Mouse (Mus musculus) limb, embryonic 14.5 days (tissue): ENCODE measurements around the gene Prr36. TPM values are rescaled to one million over a fixed set of nuclear protein-coding genes. Genes with fewer than 3 reads are reported as not detected.

Experiments used
- ATAC-seq: fragments of 200-750 bp; cut with Nextera tagmentation; 2 replicates; pipeline ENCODE4 v1.8.0; 2017; ENCODE audit warnings: low read depth, moderate number of reproducible peaks, moderate TSS enrichment; ENCODE audit not compliant: low FRiP score
- DNase-seq: peaks from one replicate; pipeline ENCODE4 v3.0.0-alpha.2; 2015; ENCODE audit warnings: low spot score
- H3K27ac ChIP-seq: fragments of 300-500 bp; sonication (generic); replicated peaks from 2 replicates; pipeline ENCODE4 v1.5.1; 2014; ENCODE audit warnings: low read depth, mild to moderate bottlenecking, low read length, moderate library complexity, mixed read lengths
- H3K27me3 ChIP-seq: fragments of 300-500 bp; sonication (generic); 2 replicates; pipeline ENCODE4 v1.6.1; 2014; ENCODE audit warnings: low read length, mixed read lengths; ENCODE audit not compliant: control insufficient read depth, insufficient read depth
- H3K36me3 ChIP-seq: fragments of 300-500 bp; sonication (generic); 2 replicates; pipeline ENCODE4 v1.6.1; 2014; ENCODE audit warnings: mild to moderate bottlenecking, low read length, moderate library complexity, mixed read lengths; ENCODE audit not compliant: control insufficient read depth, insufficient read depth
- H3K4me1 ChIP-seq: fragments of 300-500 bp; sonication (generic); 2 replicates; pipeline ENCODE4 v1.6.1; 2014; ENCODE audit warnings: antibody characterized with exemption, low read length, mixed read lengths; ENCODE audit not compliant: control insufficient read depth, insufficient read depth
- H3K4me2 ChIP-seq: fragments of 300-500 bp; sonication (generic); replicated peaks from 2 replicates; pipeline ENCODE4 v1.6.1; 2014; ENCODE audit warnings: low read depth, mild to moderate bottlenecking, low read length, moderate library complexity; ENCODE audit not compliant: severe bottlenecking
- H3K4me3 ChIP-seq: fragments of 300-500 bp; sonication (generic); replicated peaks from 2 replicates; pipeline ENCODE4 v1.5.1; 2014; ENCODE audit warnings: low read length
- H3K9ac ChIP-seq: fragments of 300-500 bp; sonication (generic); 2 replicates; pipeline ENCODE4 v1.6.1; 2014; ENCODE audit warnings: mild to moderate bottlenecking, low read depth, low read length, moderate library complexity; ENCODE audit not compliant: severe bottlenecking
- H3K9me3 ChIP-seq: fragments of 300-500 bp; sonication (generic); 2 replicates; pipeline ENCODE4 v1.6.1; 2016; ENCODE audit warnings: low read length; ENCODE audit not compliant: control insufficient read depth
- POLR2A ChIP-seq: fragments of 200-500 bp; IDR thresholded peaks from 2 replicates; pipeline ENCODE4 v1.8.0; 2012; ENCODE audit warnings: inconsistent platforms, mild to moderate bottlenecking, moderate library complexity, borderline replicate concordance; ENCODE audit not compliant: insufficient read depth, insufficient read length; ENCODE audit errors: extremely low read depth
- WGBS: fragments of 180-500 bp; shearing (Covaris S2); extraction: QIAGEN DNeasy Blood & Tissue Kit; methylation state at CpG from one replicate; pipeline ENCODE4 v1.1.7; 2014; 5-methylcytosine and 5-hydroxymethylcytosine counted together
- polyA plus RNA-seq, 2 experiments: library from polyadenylated mRNA; depleted of rRNA in 1 of 2; stranded (reverse) in 1 of 2; unstranded in 1 of 2; fragments of >200 nt; fragmentation: Nextera tagmentation in 1 of 2; extraction: Ambion mirVana in 1 of 2; gene quantifications; 2 replicates each; pipeline versions ENCODE4 v1.2.1 to v1.2.3; 2012 to 2014

Prr36 gene
- polyA plus RNA-seq, 2 experiments: 1.0 to 1.5 TPM

GRCm38 (mm10) chr8:4254001-4254400 is 36.7 kb upstream of the Prr36 start:
- Histone ChIP-seq H3K9me3 (no peaks in the 10 kb centered on the region), H3K27me3 (no peaks in the 10 kb centered on the region), H3K27ac (0 out of 2 replicates have a peak overlapping the region, but pooled peaks have one; percentile 19), H3K36me3 (peaks cover 28% of the 10 kb centered on the region), H3K4me2 (peak overlapping the region; percentile 76), H3K4me3 (peak overlapping the region; percentile 86), H3K9ac (peak overlapping the region; percentile 85), H3K4me1 (peaks cover 26% of the 10 kb centered on the region)
- WGBS: 74% methylated on average over 6 of the region's 6 CpGs
- no peak for TF ChIP-seq POLR2A
- ATAC-seq: no peak
- peak; percentile 40 for DNase-seq

DNA sequence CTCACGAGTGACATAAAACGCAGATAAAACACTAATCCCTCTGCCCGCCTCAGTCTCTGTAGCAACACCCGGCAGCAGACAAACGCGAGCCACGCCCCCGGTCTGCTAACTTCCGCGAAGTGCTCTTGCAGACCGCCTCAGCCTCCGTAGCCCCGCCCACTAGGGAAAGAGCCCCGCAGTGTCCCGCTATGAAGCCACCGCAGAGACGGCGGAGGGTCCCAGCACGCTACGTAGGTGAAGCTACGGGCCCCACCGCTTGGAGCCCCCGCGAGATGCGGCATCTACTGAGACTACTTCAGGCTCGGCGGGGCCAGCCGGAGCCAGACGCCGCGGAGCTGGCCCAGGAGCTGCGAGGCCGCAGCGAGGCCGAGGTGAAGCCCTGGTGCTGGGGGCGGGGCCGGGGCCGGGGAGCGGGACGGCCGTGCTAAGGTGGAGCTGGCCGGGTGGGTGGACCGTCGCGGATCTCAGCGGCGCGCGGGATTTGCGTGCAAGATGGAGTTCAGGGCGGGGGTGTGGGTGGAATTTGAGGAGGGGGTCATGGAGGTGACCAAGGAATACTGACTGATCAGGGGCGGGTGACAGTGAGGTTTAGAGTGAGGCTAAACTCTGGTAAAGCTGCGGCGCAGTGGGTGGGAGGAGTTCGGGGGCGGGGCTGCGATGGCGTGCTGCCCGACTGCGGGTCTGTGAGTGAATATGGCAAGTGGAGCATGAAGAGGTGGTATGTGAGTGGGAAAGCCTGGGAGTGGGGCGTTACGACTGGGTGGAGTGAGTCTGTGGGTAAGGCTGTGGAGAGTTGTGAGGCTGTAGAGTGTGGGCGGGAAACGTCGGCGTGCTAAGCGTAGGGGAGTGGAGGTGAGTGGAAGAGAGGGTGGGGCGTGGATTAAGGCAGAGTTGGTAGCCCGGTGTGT is 35.9 kb upstream of the Prr36 start, which contains the start of gene Snapc2:
TSS of gene Snapc2 (plus strand) at position 147 of the 908 bp plus-strand sequence.
- Histone ChIP-seq H3K27me3 (no peaks in the 10 kb centered on the region), H3K4me2 (peak within 1 kb of the TSS; percentile 76), H3K9me3 (no peaks in the 10 kb centered on the region), H3K4me1 (peaks cover 32% of the 10 kb centered on the region), H3K36me3 (peaks cover 31% of the 10 kb centered on the region), H3K9ac (peak within 1 kb of the TSS; percentile 85), H3K4me3 (peak within 1 kb of the TSS; percentile 86), H3K27ac (peak within 1 kb of the TSS; percentile 86)
- DNase-seq: peak; percentile 95
- WGBS: 2% methylated on average over 68 of the region's 69 CpGs
- TF ChIP-seq POLR2A: peak; percentile 57; the same call in 1 of the 2 replicates
- peak; percentile 92 for ATAC-seq

DNA sequence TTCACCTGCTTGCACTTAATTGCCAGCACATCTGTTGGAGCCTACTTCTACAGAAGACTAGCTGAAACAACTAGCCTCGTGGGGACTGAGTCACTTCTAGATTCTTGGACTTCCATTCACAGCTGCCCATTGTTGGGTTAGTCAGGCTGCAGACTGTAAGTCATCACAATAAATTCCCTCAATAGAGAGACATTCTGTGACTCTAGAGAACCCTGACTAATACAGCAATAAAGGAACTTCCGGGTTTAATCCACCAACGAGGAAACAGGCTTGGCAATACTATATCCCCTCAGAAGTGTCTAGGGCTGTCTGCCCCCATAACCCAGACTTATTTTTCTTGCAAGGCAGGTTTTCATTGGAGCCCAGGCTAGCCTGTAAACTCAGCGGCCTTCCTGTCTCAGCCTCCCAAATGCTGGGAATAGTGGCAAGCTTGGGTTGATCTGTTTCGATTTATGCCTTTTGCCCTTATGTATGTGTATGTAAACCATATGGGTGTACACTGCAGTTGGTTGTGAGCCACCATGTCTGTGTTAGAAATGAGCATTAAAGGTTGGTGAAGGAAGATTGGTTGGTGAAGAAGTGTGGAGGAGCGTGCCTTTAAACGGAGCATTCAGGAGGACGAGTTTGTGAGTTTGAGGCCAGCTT is 35.0 kb upstream of the Prr36 start:
- ATAC-seq (no peak), DNase-seq (no peak)
- 42% methylated on average over 8 of the region's 8 CpGs for WGBS
- H3K27ac ChIP-seq: 0 out of 2 replicates have a peak overlapping the region, but pooled peaks have one; percentile 28
- H3K4me2 ChIP-seq: peak overlapping the region; percentile 66
- no peaks in the 10 kb centered on the region for H3K27me3 ChIP-seq
- H3K4me1 ChIP-seq: peaks cover 25% of the 10 kb centered on the region
- no peaks in the 10 kb centered on the region for H3K9me3 ChIP-seq
- H3K4me3 ChIP-seq: peak overlapping the region; percentile 86
- peak overlapping the region; percentile 85; the same call in 1 of the 2 replicates for H3K9ac ChIP-seq
- H3K36me3 ChIP-seq: peaks cover 40% of the 10 kb centered on the region
- TF ChIP-seq POLR2A: no peak

- DNase-seq (peak; percentile 68), ATAC-seq (0 out of 2 replicates have a peak, but pooled peaks have one; percentile 13)
- H3K4me3 ChIP-seq: no peak overlapping the region
- no peaks in the 10 kb centered on the region for H3K9me3 ChIP-seq
- peaks cover 45% of the 10 kb centered on the region for H3K36me3 ChIP-seq
- H3K27ac ChIP-seq: no peak overlapping the region
- H3K27me3 ChIP-seq: no peaks in the 10 kb centered on the region
- 38% methylated on average over 26 of the region's 26 CpGs for WGBS
- no peak overlapping the region for H3K4me2 ChIP-seq
- no peak for TF ChIP-seq POLR2A
- peaks cover 21% of the 10 kb centered on the region for H3K4me1 ChIP-seq
- no peak overlapping the region for H3K9ac ChIP-seq
Observed at GRCm38 (mm10) chr8:4250306-4250970, 33.2 kb upstream of the Prr36 start.

DNA sequence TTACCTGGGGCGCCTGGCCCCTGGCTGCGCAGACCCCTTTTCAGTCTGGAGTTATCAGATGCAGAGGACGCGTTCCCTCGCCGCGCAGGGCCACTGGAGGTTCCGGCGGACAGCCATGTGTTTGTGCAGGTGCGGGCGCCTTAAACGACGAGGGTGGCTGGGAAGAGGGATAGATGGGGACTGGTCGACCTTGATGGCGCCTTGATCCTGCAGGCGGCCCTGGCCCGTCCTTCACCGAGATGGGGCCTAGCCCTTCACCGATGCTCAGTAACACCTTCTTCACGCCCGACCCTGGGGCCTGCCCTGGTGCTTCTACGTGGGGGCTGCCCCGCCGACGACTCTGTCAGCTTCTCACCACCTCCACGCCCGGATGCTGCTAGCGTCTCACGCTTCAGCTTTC is 32.0 kb upstream of the Prr36 start:
- peaks cover 47% of the 10 kb centered on the region for H3K36me3 ChIP-seq
- peaks cover 20% of the 10 kb centered on the region for H3K4me1 ChIP-seq

More for the DNA sequence above, 32.0 kb upstream of the Prr36 start:
- no peak for TF ChIP-seq POLR2A
- ATAC-seq (no peak), DNase-seq (no peak)
- Histone ChIP-seq H3K27ac (no peak overlapping the region), H3K4me2 (no peak overlapping the region), H3K4me3 (no peak overlapping the region), H3K27me3 (no peaks in the 10 kb centered on the region), H3K9me3 (no peaks in the 10 kb centered on the region), H3K9ac (peak overlapping the region; percentile 25; the same call in 1 of the 2 replicates)
- 14% methylated on average over 23 of the region's 29 CpGs for WGBS
